Mouse (Mus musculus) gastrocnemius, postnatal 4 days (tissue): ENCODE data around the gene Klhdc7b. TPM values are rescaled to one million over a fixed set of nuclear protein-coding genes. Genes with fewer than 3 reads are reported as not detected.

Experiments
- DNase-seq, 2 experiments: peaks; one replicate each; pipeline ENCODE4 v3.0.0; 2021 to 2022; ENCODE audit warnings: low spot score in 2 of 2, mixed read lengths in 2 of 2
- total RNA-seq, 2 experiments: library from RNA; stranded (reverse); gene quantifications; 2 replicates each; pipeline ENCODE4 v1.2.3; 2021

Gene Klhdc7b
- total RNA-seq, 2 experiments from 2014 or later = not detected

GRCm38 (mm10) chr15:89374801-89375534 is 9.7 kb upstream of the Klhdc7b start:
- no peak for DNase-seq

GRCm38 (mm10) chr15:89376040-89376439 is 8.7 kb upstream of the Klhdc7b start:
- no peak for DNase-seq

GRCm38 (mm10) chr15:89376957-89377356 is 7.8 kb upstream of the Klhdc7b start, which contains the start of gene Tymp:
Gene Tymp (minus strand): TSS chr15:89377039.
- DNase-seq = no peak

- no peak for DNase-seq
Observed at GRCm38 (mm10) chr15:89377362-89377761, 7.4 kb upstream of the Klhdc7b start.

GRCm38 (mm10) chr15:89377938-89378828 is 6.5 kb upstream of the Klhdc7b start:
- DNase-seq = no peak

- no peak for DNase-seq
Observed at GRCm38 (mm10) chr15:89378831-89379401, 5.8 kb upstream of the Klhdc7b start, which contains the start of gene Odf3b. Gene Odf3b (minus strand): TSS chr15:89379282.

- DNase-seq = no peak
Observed at GRCm38 (mm10) chr15:89379429-89379828, 5.3 kb upstream of the Klhdc7b start.

- DNase-seq = no peak
Observed at GRCm38 (mm10) chr15:89387127-89387526, 2.4 kb downstream of the Klhdc7b start.

GRCm38 (mm10) chr15:89390081-89390480 is 5.4 kb downstream of the Klhdc7b start:
- DNase-seq = no peak

- no peak for DNase-seq
Observed at GRCm38 (mm10) chr15:89396883-89397282, 12.2 kb downstream of the Klhdc7b start.

- DNase-seq = no peak
Observed at GRCm38 (mm10) chr15:89398146-89398545, 13.4 kb downstream of the Klhdc7b start.

GRCm38 (mm10) chr15:89399716-89400115 is 15.0 kb downstream of the Klhdc7b start:
- DNase-seq = no peak

GRCm38 (mm10) chr15:89402471-89402870 is 17.8 kb downstream of the Klhdc7b start:
- no peak for DNase-seq

- DNase-seq = no peak
Observed at GRCm38 (mm10) chr15:89404831-89405623, 20.3 kb downstream of the Klhdc7b start.

- DNase-seq = no peak
Observed at GRCm38 (mm10) chr15:89406691-89407090, 22.0 kb downstream of the Klhdc7b start.

GRCm38 (mm10) chr15:89410118-89410517 is 25.4 kb downstream of the Klhdc7b start, which contains the start of gene Syce3:
Gene Syce3 (minus strand): TSS chr15:89410503.
- no peak for DNase-seq

GRCm38 (mm10) chr15:89415282-89415681 is 30.6 kb downstream of the Klhdc7b start:
- no peak for DNase-seq

GRCm38 (mm10) chr15:89421938-89422337 is 37.2 kb downstream of the Klhdc7b start:
- DNase-seq = no peak

- no peak for DNase-seq
Observed at GRCm38 (mm10) chr15:89424621-89425020, 39.9 kb downstream of the Klhdc7b start.

GRCm38 (mm10) chr15:89425711-89426121 is 41.0 kb downstream of the Klhdc7b start, which contains the start of gene Cpt1b:
Gene Cpt1b (minus strand): TSS chr15:89425863.
- no peak for DNase-seq

- DNase-seq = no peak
Observed at GRCm38 (mm10) chr15:89426716-89427115, 42.0 kb downstream of the Klhdc7b start.
